Mouse (Mus musculus): ENCODE results near the gene Fam133b.
"Not testable (repeated sequence)": the region's sequence is repeated elsewhere in the genome, so short reads cannot be mapped to it uniquely, and the experiment has no call there.

Fam133b gene

GRCm38 (mm10) chr5:3520493-3521359, 22.9 kb upstream of the Fam133b start:
- DNase-seq (ENCODE audit: low spot score in 2 of 2) = no peak

GRCm38 (mm10) chr5:3521741-3522140, 21.9 kb upstream of the Fam133b start:
- no peak for DNase-seq (ENCODE audit: low spot score in 2 of 2)

- DNase-seq (ENCODE audit: low spot score in 2 of 2) = no peak
Measured at GRCm38 (mm10) chr5:3522826-3523225, 20.8 kb upstream of the Fam133b start.

DNA sequence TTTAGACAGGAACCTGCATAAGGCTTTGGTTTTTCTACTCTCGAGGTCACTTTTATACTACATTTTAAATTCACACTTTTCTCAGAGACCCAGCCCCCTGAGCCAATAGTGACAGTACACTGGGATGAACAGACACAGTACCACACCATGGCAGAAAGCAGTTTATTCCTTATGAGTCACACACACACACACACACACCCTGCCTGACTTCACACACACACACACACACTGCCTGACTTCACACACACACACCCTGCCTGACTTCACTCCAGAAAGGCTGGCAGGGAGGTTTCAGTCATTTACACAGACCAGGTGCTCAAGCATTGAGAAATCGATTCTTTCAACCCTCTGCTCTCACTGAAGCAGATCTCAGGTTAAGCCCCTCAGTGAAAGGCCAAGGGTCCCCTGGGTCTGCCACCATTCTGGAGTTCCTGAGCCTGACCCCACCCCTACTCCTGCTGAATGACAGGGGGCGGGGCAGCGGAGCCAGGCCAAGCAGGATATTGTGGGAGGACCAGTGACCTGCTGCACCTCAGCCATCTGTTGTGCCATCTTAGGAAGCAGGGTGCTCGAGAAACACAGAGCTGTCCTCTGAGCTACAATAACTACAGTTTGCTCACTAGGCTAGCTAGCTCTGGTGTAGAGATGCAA, 16.5 kb upstream of the Fam133b start:
- no peak for DNase-seq (ENCODE audit: low spot score in 2 of 2)

DNA sequence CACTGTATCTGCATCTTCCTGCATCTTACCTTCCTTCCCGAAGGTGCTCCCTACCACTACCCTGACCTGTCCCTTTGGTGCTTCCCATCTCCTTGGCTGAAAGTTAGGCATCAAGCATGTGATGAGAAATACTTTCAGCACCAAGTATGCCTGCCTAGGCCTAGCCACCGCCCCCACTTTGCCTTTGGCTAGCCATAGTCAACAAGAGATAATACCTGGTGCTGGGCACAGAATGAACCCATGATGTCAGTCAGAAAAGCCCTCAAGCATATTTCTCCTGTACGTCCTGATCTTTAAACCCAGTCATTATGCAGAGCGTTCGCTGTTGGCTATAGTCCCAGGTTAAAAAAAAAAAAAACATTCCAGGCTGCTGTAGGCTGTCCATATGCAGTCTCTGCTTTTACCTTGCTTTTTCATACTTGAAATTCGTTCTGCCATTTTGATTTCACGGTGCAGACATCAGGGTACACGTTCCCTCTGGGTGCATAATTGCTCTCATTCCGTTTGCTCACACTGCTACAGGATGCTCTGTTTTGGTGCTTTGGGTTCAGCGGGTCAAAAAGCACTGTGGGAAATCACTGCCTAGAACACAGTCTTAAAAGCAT, 13.9 kb upstream of the Fam133b start:
- DNase-seq (ENCODE audit: low spot score in 2 of 2) = no peak

DNA sequence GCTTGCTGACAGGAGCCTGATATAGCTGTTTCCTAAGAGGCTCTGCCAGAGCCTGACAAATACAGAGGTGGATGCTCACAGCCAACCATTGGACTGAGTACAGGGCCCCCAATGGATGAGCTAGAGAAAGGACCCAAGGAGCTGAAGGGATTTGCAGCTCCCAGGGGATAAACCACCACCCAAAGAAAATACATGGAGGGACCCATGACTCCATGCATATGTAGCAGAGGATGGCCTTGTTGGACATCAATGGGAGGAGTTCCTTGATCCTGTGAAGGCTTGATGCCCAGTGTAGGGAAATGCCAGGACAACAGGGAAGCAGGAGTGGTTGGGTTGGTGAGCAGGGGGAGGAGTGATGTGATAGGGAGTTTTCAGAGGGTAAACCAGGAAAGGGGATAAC, 11.6 kb upstream of the Fam133b start:
- DNase-seq (ENCODE audit: low spot score in 2 of 2) = not testable (repeated sequence)

- no peak for DNase-seq (ENCODE audit: low spot score in 2 of 2)
Measured at GRCm38 (mm10) chr5:3536592-3537212, 6.9 kb upstream of the Fam133b start.

DNA sequence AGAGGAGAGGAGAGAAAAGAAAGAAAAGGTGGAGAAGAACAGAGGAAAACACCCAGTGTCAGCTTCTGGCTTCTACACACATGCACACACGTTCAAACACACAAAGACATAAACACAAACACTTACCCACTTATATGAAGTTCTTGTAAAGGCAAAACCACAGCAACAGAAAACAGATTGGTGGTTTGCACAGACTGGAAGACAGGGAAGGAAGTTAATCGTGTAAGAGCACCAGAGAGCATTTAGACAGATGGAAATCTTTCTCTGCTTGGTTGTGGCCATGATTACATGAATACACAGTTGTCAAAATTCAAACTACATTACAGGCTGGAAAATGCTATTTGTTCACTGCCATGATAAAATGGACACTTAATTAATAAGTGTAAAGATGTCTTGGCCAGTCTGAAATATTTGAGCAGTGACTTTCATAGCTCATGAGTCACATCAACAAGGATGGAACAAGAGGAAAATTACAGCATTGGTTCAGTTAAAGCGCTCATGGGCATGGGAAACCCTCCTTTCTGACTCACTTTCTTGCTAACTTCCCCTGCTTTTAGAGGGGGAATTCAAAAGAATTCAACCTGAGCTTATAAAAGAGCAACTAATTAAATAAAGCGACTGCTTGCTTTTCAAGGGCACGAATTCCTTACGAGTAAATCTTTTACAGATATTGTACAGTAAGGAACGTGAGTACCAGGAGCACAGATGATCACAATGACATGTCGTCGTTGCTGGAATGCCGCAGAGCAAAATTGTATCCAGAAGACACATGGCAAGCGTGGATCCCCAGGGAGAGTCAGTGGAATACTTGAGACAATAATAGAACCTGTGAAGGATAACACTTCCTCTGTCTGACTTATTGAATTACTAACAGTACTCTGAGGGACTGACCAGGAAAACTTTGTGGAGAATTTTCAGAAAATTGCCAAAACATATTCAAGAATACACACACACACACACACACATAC, 4.8 kb upstream of the Fam133b start:
- DNase-seq (ENCODE audit: low spot score in 2 of 2) = no peak

DNA sequence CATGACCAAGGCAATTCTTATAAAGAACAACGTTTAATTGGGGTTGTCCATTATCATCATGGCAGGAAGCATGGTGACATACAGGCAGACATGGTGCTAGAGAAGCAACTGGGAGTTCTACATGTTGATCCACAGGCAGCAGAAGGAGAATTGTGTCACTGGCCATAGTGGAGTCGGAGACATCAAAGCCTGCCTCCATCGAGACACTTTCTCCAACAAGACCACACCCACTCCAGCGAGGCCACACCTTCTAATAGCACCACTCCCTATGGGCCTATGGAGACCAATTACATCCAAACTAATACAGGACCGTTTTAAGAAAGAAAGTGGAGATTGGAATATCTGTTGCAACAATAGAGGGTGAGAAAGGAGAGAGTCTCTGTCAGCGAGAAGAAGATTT, 1.8 kb upstream of the Fam133b start:
- no peak for DNase-seq (ENCODE audit: low spot score in 2 of 2)

GRCm38 (mm10) chr5:3544480-3544769, 792 bp downstream of the Fam133b start:
- DNase-seq (ENCODE audit: low spot score in 2 of 2) = no peak

GRCm38 (mm10) chr5:3546226-3546625, 2.6 kb downstream of the Fam133b start:
- DNase-seq (ENCODE audit: low spot score in 2 of 2) = no peak

DNA sequence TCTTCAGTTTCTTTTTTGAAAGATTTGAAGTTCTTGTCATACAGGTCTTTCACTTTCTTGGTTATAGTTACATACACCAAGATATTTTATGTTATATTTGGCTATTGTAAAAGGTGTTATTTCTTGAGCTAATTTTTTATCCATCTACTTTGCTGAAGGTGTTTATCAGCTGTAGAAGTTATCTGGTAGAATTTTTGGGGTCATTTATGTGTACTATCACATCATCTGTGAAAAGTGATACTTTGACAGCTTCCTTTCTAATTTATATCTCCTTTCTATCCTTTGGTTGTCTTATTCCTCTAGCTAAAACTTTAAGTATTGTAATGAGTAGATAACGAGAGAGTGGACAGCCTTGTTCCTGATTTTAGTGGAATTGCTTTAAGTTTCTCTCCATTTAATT, 7.8 kb downstream of the Fam133b start:
- DNase-seq (ENCODE audit: low spot score in 2 of 2) = no peak

DNA sequence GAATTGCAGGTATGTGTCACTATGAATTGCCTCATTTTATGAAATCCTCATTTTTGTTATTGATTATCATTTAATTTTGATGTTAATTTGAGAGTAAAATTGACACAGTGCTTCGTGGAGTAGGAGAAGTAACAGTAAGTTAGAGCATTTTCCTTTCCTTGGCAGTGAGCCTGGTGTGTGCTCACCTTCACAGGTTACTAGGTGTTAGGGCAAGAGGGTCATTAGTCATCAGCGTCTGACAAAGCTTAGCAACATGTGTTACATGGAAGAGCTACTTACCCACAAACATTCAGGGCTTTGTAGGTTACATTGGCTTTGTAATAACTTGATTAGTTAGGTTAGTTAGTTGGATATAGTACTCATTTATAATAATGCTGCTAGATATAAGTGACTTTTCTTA, 10.6 kb downstream of the Fam133b start:
- DNase-seq (ENCODE audit: low spot score in 2 of 2) = no peak

GRCm38 (mm10) chr5:3571266-3571665, 27.6 kb downstream of the Fam133b start, which contains the start of gene 1700109H08Rik:
TSS of gene 1700109H08Rik (plus strand) at chr5:3571566.
- DNase-seq (ENCODE audit: low spot score in 2 of 2) = no peak

DNA sequence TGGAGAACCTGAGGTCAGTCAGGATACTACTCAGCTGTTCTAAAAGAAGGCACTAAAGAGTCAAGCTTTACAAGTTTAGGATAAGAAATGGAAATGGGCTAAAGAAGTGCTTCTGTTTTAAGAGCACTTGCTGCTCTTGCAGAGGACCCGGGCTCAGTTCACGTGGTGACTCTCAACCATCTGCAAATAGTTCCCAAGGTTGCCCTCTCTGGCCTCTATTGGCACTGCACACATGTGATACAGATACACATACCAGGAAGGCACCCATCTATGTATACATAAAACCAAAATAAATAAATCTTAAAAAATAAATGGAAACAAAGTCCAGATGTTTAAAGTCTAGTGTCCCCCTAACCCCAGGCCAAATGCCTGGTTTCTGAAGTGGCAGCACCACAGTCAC, 31.2 kb downstream of the Fam133b start:
- DNase-seq (ENCODE audit: low spot score in 2 of 2) = no peak

DNA sequence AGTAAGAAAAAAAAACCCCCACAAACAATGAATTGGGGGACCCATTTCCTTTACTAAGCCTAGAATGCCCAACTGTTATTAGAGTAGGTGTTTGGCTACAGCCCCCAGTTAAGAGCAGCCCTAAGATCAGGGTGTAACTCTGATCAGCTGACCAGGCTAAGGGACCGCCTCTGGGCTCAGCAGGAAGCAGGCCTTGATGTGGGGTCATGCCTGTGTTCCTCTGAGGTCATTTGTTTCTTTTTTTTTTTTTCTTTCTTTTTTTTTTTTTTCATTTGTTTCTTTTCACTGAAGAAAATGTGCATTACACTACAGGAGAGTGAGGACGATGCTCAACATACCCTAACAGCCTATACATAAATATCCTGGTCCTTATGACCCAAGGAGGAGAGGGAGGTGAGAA, 34.3 kb downstream of the Fam133b start:
- no peak for DNase-seq (ENCODE audit: low spot score in 2 of 2)

GRCm38 (mm10) chr5:3579066-3579465, 35.4 kb downstream of the Fam133b start:
- DNase-seq (ENCODE audit: low spot score in 2 of 2) = no peak

DNA sequence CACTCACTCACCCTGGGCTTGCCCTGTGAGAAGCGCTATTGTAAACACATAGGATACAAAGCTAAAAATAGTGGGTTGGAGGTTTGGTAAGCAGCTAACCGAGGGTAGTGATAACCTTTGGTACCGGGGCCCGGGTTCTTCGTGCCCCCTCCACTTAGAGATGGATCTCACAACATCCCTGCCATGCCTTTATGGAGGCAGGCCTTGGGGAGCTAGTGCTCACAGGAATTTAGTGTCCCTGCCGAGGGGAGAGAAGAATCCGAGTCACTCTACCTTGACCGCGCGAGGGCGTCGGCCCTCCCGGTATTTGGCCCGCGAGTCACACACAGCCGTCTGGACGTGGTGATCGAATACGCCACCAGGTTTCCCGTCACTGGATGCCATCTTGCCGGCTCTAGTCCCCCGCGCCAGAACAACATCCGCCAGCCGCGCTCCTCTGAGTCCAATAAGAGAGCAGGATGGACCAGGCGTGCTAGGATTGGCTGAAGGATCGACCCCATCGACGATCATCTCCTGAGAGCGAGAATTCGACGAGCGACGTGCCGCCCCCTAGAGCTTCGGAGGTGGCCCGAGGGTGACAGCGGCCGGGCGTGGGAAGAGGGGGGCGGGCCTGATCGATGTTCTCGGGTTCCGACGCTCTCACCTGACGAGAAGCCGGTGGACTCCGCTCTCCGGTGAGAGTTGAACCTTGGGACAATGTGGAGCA, 52.2 kb downstream of the Fam133b start, which contains the start of gene Pex1:
Pex1 (plus strand) TSS at position 374 of the 706 bp plus-strand sequence.
- DNase-seq (ENCODE audit: low spot score in 2 of 2) = peak; percentile 97

GRCm38 (mm10) chr5:3596399-3596766, 52.8 kb downstream of the Fam133b start, which contains the start of gene Rbm48:
TSS of gene Rbm48 (minus strand) at chr5:3596585.
- DNase-seq (ENCODE audit: low spot score in 2 of 2) = peak; percentile 80 to 81

- DNase-seq (ENCODE audit: low spot score in 2 of 2) = no peak
Measured at GRCm38 (mm10) chr5:3597171-3597570, 53.5 kb downstream of the Fam133b start.

DNA sequence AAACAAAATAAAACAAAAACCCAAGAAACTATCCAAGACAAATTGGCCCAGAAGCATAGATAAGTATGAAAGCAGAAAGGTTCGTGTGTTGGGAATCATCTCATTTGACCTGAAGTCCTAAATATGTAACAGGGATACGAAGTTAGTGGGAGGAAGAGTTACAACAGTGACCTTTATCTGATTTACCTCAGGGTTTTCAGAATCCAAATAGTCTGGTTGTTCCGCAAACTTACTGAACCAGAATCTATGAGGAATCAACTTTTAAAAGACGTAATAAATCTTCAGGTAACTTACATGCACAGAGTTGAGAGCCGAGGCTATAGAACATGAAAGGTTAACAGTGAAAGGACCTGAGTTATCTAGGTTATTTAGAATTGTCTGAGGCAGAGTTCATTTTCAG, 55.1 kb downstream of the Fam133b start:
- no peak for DNase-seq (ENCODE audit: low spot score in 2 of 2)

Measured in right cerebral cortex, adult 2 months (tissue).